Mouse (Mus musculus) myocyte (in vitro differentiated cells): ENCODE measurements around the gene Ank2.

ENCODE experiments used
- E2F4 ChIP-seq: IDR thresholded peaks from one replicate; pipeline ENCODE4 v1.6.1; 2011; ENCODE audit warnings: mild to moderate bottlenecking, control low read depth, moderate library complexity; ENCODE audit not compliant: insufficient read depth
- MAX ChIP-seq: IDR thresholded peaks from one replicate; pipeline ENCODE4 v1.6.1; 2011; ENCODE audit warnings: low read depth, mild to moderate bottlenecking, control low read depth
- MYOD1 ChIP-seq, 3 experiments: IDR thresholded peaks; one replicate each; pipeline ENCODE4 v1.6.1; 2011; ENCODE audit warnings: control low read depth in 2 of 3, low read depth in 2 of 3, mild to moderate bottlenecking in 2 of 3, moderate library complexity in 1 of 3; ENCODE audit not compliant: insufficient read length in 2 of 3, control insufficient read depth in 1 of 3
- MYOG ChIP-seq, 3 experiments: IDR thresholded peaks; one replicate each; pipeline ENCODE4 v1.6.1; 2011; ENCODE audit warnings: control low read depth in 2 of 3, low read depth in 2 of 3, mild to moderate bottlenecking in 2 of 3; ENCODE audit not compliant: insufficient read length in 2 of 3, control insufficient read depth in 1 of 3, insufficient read depth in 1 of 3
- POLR2A ChIP-seq: IDR thresholded peaks from one replicate; pipeline ENCODE4 v1.6.1; 2011; ENCODE audit warnings: low read depth, mild to moderate bottlenecking, control low read depth, moderate library complexity; ENCODE audit not compliant: insufficient read length
- POLR2AphosphoS2 ChIP-seq: IDR thresholded peaks from one replicate; pipeline ENCODE4 v1.6.1; 2011; ENCODE audit warnings: low read depth, control low read depth; ENCODE audit not compliant: insufficient read length
- SRF ChIP-seq: IDR thresholded peaks from one replicate; pipeline ENCODE4 v1.6.1; 2011; ENCODE audit warnings: low read depth; ENCODE audit not compliant: control insufficient read depth, insufficient read length
- TCF12 ChIP-seq: IDR thresholded peaks from one replicate; pipeline ENCODE4 v1.6.1; 2011; ENCODE audit warnings: mild to moderate bottlenecking, control low read depth; ENCODE audit not compliant: poor library complexity, insufficient read depth, severe bottlenecking
- TCF3 ChIP-seq: IDR thresholded peaks from one replicate; pipeline ENCODE4 v1.6.1; 2011; ENCODE audit warnings: low read depth, control low read depth; ENCODE audit not compliant: insufficient read length
- USF1 ChIP-seq: IDR thresholded peaks from one replicate; pipeline ENCODE4 v1.6.1; 2011; ENCODE audit warnings: low read depth, mild to moderate bottlenecking, control low read depth, moderate library complexity

- TF ChIP-seq POLR2A, result no peak
- TF ChIP-seq E2F4, result no peak
- TF ChIP-seq MYOD1 (IDR thresholded peaks at IDR 0.05; ENCODE audit: control insufficient read depth in 1 of 3, insufficient read length in 2 of 3, low read depth in 2 of 3), result no peak
- no peak for TF ChIP-seq MAX
- no peak for TF ChIP-seq USF1
- no peak for TF ChIP-seq POLR2AphosphoS2
- no peak for TF ChIP-seq MYOG (IDR thresholded peaks at IDR 0.05; ENCODE audit: control insufficient read depth in 1 of 3, insufficient read depth in 1 of 3, insufficient read length in 2 of 3, low read depth in 2 of 3)
- TF ChIP-seq TCF12, result no peak
- TF ChIP-seq TCF3, result no peak
- no peak for TF ChIP-seq SRF
These were observed 554.3 kb downstream of the Ank2 start for GRCm38 (mm10) chr3:126944838-126945237.
